Mouse (Mus musculus): ENCODE results near the gene Uty. TPM values are rescaled to one million over a fixed set of nuclear protein-coding genes. Genes with fewer than 3 reads are reported as not detected.

Uty gene
- polyA plus RNA-seq (2015; fragmentation: Nextera tagmentation; extraction: Ambion mirVana) = not detected in 2 replicates

DNA sequence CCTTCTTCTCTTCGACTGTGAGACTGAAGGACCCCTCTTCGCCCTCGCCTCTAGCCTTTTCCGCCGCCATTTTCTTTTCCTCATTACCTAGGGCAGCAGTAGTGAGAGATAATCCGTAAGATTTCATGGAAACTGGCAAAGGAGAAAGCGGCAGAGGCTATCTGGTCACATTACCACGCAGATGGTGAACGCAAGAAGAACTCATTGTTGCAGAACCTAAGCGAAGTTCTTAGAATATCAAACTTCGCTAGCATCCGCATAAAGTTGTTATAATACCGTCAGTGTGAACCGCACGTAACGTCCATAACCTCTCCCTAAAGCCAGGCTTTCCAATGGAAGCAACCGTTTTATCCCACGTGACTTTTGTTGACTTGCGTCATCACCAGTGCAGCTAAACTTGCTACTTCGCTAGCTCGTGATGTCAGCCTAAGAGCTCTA lies at the start of gene Uty:
Uty (minus strand) TSS at position 334 of the 438 bp plus-strand sequence.
- peak within 1 kb of the TSS; percentile 41 for H3K4me3 ChIP-seq (ENCODE audit: low read depth, low read length)
- H3K9me3 ChIP-seq (ENCODE audit: control insufficient read depth, low read length) = no peaks in the 10 kb centered on the region
- DNase-seq (ENCODE audit: low spot score) (peak; percentile 65), ATAC-seq (ENCODE audit: low FRiP score, low TSS enrichment) (peak; percentile 88; the same call in 1 of the 2 replicates)
- H3K4me2 ChIP-seq (replicated peaks; ENCODE audit: low read depth) = peak within 1 kb of the TSS; percentile 37
- WGBS = under 1% methylated on average over 17 of the region's 21 CpGs
- peak within 1 kb of the TSS; percentile 49; the same call in 1 of the 2 replicates for H3K27ac ChIP-seq (replicated peaks)
- peak within 1 kb of the TSS; percentile 51 for H3K9ac ChIP-seq (ENCODE audit: low read length)
- H3K4me1 ChIP-seq (replicated peaks; ENCODE audit: control insufficient read depth, insufficient read depth) = no peaks in the 10 kb centered on the region
- H3K36me3 ChIP-seq (ENCODE audit: control insufficient read depth, insufficient read depth, low read length) = no peaks in the 10 kb centered on the region
- no peaks in the 10 kb centered on the region for H3K27me3 ChIP-seq (ENCODE audit: control insufficient read depth, insufficient read depth, low read length)
- TF ChIP-seq EP300 (optimal IDR thresholded peaks at IDR 0.05) (no peak), CTCF (IDR thresholded peaks at IDR 0.05; ENCODE audit: low read depth) (no peak)

- no peaks in the 10 kb centered on the region for H3K4me1 ChIP-seq (replicated peaks; ENCODE audit: control insufficient read depth, insufficient read depth)
- TF ChIP-seq CTCF (IDR thresholded peaks at IDR 0.05; ENCODE audit: low read depth) (no peak), EP300 (optimal IDR thresholded peaks at IDR 0.05) (no peak)
- ATAC-seq (ENCODE audit: low FRiP score, low TSS enrichment) = no peak
These were observed 48.1 kb upstream of the Uty start for GRCm38 (mm10) chrY:1293708-1294107.

GRCm38 (mm10) chrY:1286171-1286795 lies 40.7 kb upstream of the Uty start, which contains the start of gene Ddx3y:
Gene Ddx3y, minus strand, starts transcription at chrY:1286629.
- H3K36me3 ChIP-seq (ENCODE audit: control insufficient read depth, insufficient read depth, low read length) = no peaks in the 10 kb centered on the region
- TF ChIP-seq CTCF (IDR thresholded peaks at IDR 0.05; ENCODE audit: low read depth) (no peak), EP300 (optimal IDR thresholded peaks at IDR 0.05) (no peak)
- H3K27ac ChIP-seq (replicated peaks) = peak within 1 kb of the TSS; percentile 74; the same call in 1 of the 2 replicates
- peak; percentile 87; the same call in 1 of the 2 replicates for ATAC-seq (ENCODE audit: low FRiP score, low TSS enrichment)
- 3% methylated on average over 31 of the region's 31 CpGs for WGBS
- DNase-seq (ENCODE audit: low spot score) = peak; percentile 68
- H3K4me2 ChIP-seq (replicated peaks; ENCODE audit: low read depth) = no peak within 1 kb of the TSS; the same call in 1 of the 2 replicates
- no peaks in the 10 kb centered on the region for H3K4me1 ChIP-seq (replicated peaks; ENCODE audit: control insufficient read depth, insufficient read depth)
- H3K4me3 ChIP-seq (ENCODE audit: low read depth, low read length) = peak within 1 kb of the TSS; percentile 40
- peak within 1 kb of the TSS; percentile 47 for H3K9ac ChIP-seq (ENCODE audit: low read length)
- no peaks in the 10 kb centered on the region for H3K27me3 ChIP-seq (ENCODE audit: control insufficient read depth, insufficient read depth, low read length)
- H3K9me3 ChIP-seq (ENCODE audit: control insufficient read depth, low read length) = no peaks in the 10 kb centered on the region

More at GRCm38 (mm10) chrY:1293708-1294107, 48.1 kb upstream of the Uty start:
- no peak overlapping the region for H3K4me3 ChIP-seq (ENCODE audit: low read depth, low read length)
- no peaks in the 10 kb centered on the region for H3K36me3 ChIP-seq (ENCODE audit: control insufficient read depth, insufficient read depth, low read length)
- no peak overlapping the region for H3K9ac ChIP-seq (ENCODE audit: low read length)
- H3K27me3 ChIP-seq (ENCODE audit: control insufficient read depth, insufficient read depth, low read length) = no peaks in the 10 kb centered on the region
- no peak overlapping the region for H3K4me2 ChIP-seq (replicated peaks; ENCODE audit: low read depth)
- H3K9me3 ChIP-seq (ENCODE audit: control insufficient read depth, low read length) = no peaks in the 10 kb centered on the region
- H3K27ac ChIP-seq (replicated peaks) = no peak overlapping the region
- DNase-seq (ENCODE audit: low spot score) = no peak

DNA sequence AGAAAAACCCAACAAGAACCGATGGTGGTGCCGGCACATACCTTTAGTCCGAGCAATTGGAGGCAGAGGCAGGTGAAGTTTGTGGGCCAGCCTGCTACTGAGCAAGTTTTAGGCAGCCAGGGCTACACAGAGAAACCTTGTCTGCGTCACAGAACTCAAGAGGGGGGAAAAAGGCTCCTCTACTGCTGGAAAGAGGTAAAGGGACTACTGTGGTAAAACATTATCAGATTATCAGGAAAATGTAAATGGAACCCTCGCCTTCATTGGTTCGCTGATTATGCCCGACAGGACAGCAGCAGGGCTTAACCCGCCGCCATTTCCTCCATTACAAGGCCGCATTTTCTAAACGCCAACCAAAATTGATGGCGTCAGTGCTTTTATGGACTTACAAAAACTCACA lies 40.2 kb upstream of the Uty start:
- Histone ChIP-seq H3K9ac (ENCODE audit: low read length) (peak overlapping the region; percentile 47; the same call in 1 of the 2 replicates), H3K36me3 (ENCODE audit: control insufficient read depth, insufficient read depth, low read length) (no peaks in the 10 kb centered on the region), H3K4me1 (replicated peaks; ENCODE audit: control insufficient read depth, insufficient read depth) (no peaks in the 10 kb centered on the region), H3K9me3 (ENCODE audit: control insufficient read depth, low read length) (no peaks in the 10 kb centered on the region), H3K27ac (replicated peaks) (peak overlapping the region; percentile 74; the same call in 1 of the 2 replicates), H3K4me2 (replicated peaks; ENCODE audit: low read depth) (no peak overlapping the region; the same call in 1 of the 2 replicates), H3K4me3 (ENCODE audit: low read depth, low read length) (peak overlapping the region; percentile 40), H3K27me3 (ENCODE audit: control insufficient read depth, insufficient read depth, low read length) (no peaks in the 10 kb centered on the region)
- 8% methylated on average over 5 of the region's 12 CpGs for WGBS
- no peak for TF ChIP-seq CTCF (IDR thresholded peaks at IDR 0.05; ENCODE audit: low read depth)
- TF ChIP-seq EP300 (optimal IDR thresholded peaks at IDR 0.05) = no peak
- no peak for ATAC-seq (ENCODE audit: low FRiP score, low TSS enrichment)
- DNase-seq (ENCODE audit: low spot score) = peak; percentile 24

- no peaks in the 10 kb centered on the region for H3K9me3 ChIP-seq (ENCODE audit: control insufficient read depth, low read length)
- peak overlapping the region; percentile 41; the same call in 1 of the 2 replicates for H3K4me3 ChIP-seq (ENCODE audit: low read depth, low read length)
- ATAC-seq (ENCODE audit: low FRiP score, low TSS enrichment) (no peak), DNase-seq (ENCODE audit: low spot score) (no peak)
- no peaks in the 10 kb centered on the region for H3K27me3 ChIP-seq (ENCODE audit: control insufficient read depth, insufficient read depth, low read length)
- no peak overlapping the region for H3K4me2 ChIP-seq (replicated peaks; ENCODE audit: low read depth)
- no peak overlapping the region for H3K27ac ChIP-seq (replicated peaks)
- no peak overlapping the region for H3K9ac ChIP-seq (ENCODE audit: low read length)
- H3K4me1 ChIP-seq (replicated peaks; ENCODE audit: control insufficient read depth, insufficient read depth) = no peaks in the 10 kb centered on the region
- TF ChIP-seq CTCF (IDR thresholded peaks at IDR 0.05; ENCODE audit: low read depth) (no peak), EP300 (optimal IDR thresholded peaks at IDR 0.05) (no peak)
- WGBS = 25% methylated on average over 4 of the region's 6 CpGs
- H3K36me3 ChIP-seq (ENCODE audit: control insufficient read depth, insufficient read depth, low read length) = no peaks in the 10 kb centered on the region
These were observed 558 bp upstream of the Uty start for GRCm38 (mm10) chrY:1246117-1246516.

- WGBS = 0% methylated on average over 5 of the region's 9 CpGs
These were observed 619 bp downstream of the Uty start for GRCm38 (mm10) chrY:1244940-1245339.

More at GRCm38 (mm10) chrY:1244940-1245339, 619 bp downstream of the Uty start:
- no peak for ATAC-seq (ENCODE audit: low FRiP score, low TSS enrichment)
- Histone ChIP-seq H3K27me3 (ENCODE audit: control insufficient read depth, insufficient read depth, low read length) (no peaks in the 10 kb centered on the region), H3K9ac (ENCODE audit: low read length) (peak overlapping the region; percentile 51), H3K27ac (replicated peaks) (peak overlapping the region; percentile 49; the same call in 1 of the 2 replicates), H3K4me3 (ENCODE audit: low read depth, low read length) (peak overlapping the region; percentile 41), H3K36me3 (ENCODE audit: control insufficient read depth, insufficient read depth, low read length) (no peaks in the 10 kb centered on the region), H3K4me2 (replicated peaks; ENCODE audit: low read depth) (peak overlapping the region; percentile 37), H3K9me3 (ENCODE audit: control insufficient read depth, low read length) (no peaks in the 10 kb centered on the region), H3K4me1 (replicated peaks; ENCODE audit: control insufficient read depth, insufficient read depth) (no peaks in the 10 kb centered on the region)
- DNase-seq (ENCODE audit: low spot score) = no peak
- TF ChIP-seq CTCF (IDR thresholded peaks at IDR 0.05; ENCODE audit: low read depth) = no peak
- no peak for TF ChIP-seq EP300 (optimal IDR thresholded peaks at IDR 0.05)
